Mouse (Mus musculus) 3134 (cell line): ENCODE measurements around the gene Olfr506.
"Not testable (repeated sequence)": the region's sequence is repeated elsewhere in the genome, so short reads cannot be mapped to it uniquely, and the experiment has no call there.

ENCODE experiments used
- DNase-seq: peaks from one replicate; pipeline ENCODE4 v3.0.0-alpha.2; 2011; ENCODE audit warnings: low spot score; ENCODE audit not compliant: insufficient read length; ENCODE audit errors: extremely low read depth

Olfr506 gene

GRCm38 (mm10) chr7:108610487-108610886 lies at the start of gene Olfr506:
Gene Olfr506, plus strand, starts transcription at chr7:108610787.
- no peak for DNase-seq

GRCm38 (mm10) chr7:108565693-108566092 lies 44.9 kb upstream of the Olfr506 start, which contains the start of gene Olfr504:
Gene Olfr504, minus strand, starts transcription at chr7:108565793.
- no peak for DNase-seq

- DNase-seq, result no peak
Observed at GRCm38 (mm10) chr7:108589797-108590196, 20.8 kb upstream of the Olfr506 start.

- DNase-seq, result not testable (repeated sequence)
Observed at GRCm38 (mm10) chr7:108601916-108602315, 8.7 kb upstream of the Olfr506 start.

GRCm38 (mm10) chr7:108614110-108614509 lies 3.5 kb downstream of the Olfr506 start:
- no peak for DNase-seq

GRCm38 (mm10) chr7:108616781-108617180 lies 6.2 kb downstream of the Olfr506 start:
- not testable (repeated sequence) for DNase-seq

GRCm38 (mm10) chr7:108621514-108621913 lies 10.9 kb downstream of the Olfr506 start, which contains the start of gene Olfr507:
Gene Olfr507, plus strand, starts transcription at chr7:108621814.
- no peak for DNase-seq

GRCm38 (mm10) chr7:108629694-108630093 lies 19.1 kb downstream of the Olfr506 start, which contains the start of gene Olfr508:
Gene Olfr508, plus strand, starts transcription at chr7:108629994.
- DNase-seq, result no peak

- DNase-seq, result no peak
Observed at GRCm38 (mm10) chr7:108651806-108652205, 41.2 kb downstream of the Olfr506 start, which contains the start of gene Olfr509. Gene Olfr509, minus strand, starts transcription at chr7:108651906.

GRCm38 (mm10) chr7:108662419-108662818 lies 51.8 kb downstream of the Olfr506 start:
- no peak for DNase-seq
